8 mouse cellular contexts compared by ENCODE assay signal in genomic region chr17:34120180-34120723, GRCm38 (mm10). TPM values are rescaled to one million over a fixed set of nuclear protein-coding genes. Genes with fewer than 3 reads are reported as not detected.
DNase-seq lines count a peak whose midpoint lies in the region; ATAC-seq lines count a peak whose summit lies in the region.

No protein-coding gene starts in this region.

- H3K4me1 ChIP-seq in hindbrain, embryonic 15.5 days (replicated peaks): peaks cover 45% of the 10 kb centered on the region

- H3K9me3 ChIP-seq in hindbrain, embryonic 15.5 days: no peaks in the 10 kb centered on the region

- peak overlapping the region; percentile 70 for H3K4me3 ChIP-seq in hindbrain, embryonic 15.5 days

- H3K4me2 ChIP-seq in hindbrain, embryonic 15.5 days: peak overlapping the region; percentile 88

- under 1% methylated on average over 40 of the region's 42 CpGs for WGBS in hindbrain, embryonic 15.5 days

- peak; percentile 98 for DNase-seq in NIH3T3 (ENCODE audit: low read depth)
- DNase-seq in cerebellum, postnatal 14 days: peak; percentile 94 to 96
- peak; percentile 81 to 85 for DNase-seq in frontal cortex, postnatal 36 days (ENCODE audit: low spot score in 2 of 2)
- DNase-seq in left cerebral cortex, adult 8-10 months (ENCODE audit: low spot score in 2 of 2): peak; percentile 63 to 92
- DNase-seq in right cerebral cortex, postnatal 14 days: peak; percentile 91
- peak; percentile 91 for DNase-seq in urinary bladder, postnatal 14 days (ENCODE audit: low spot score)

- H3K27me3 ChIP-seq in hindbrain, embryonic 15.5 days: no peaks in the 10 kb centered on the region

- peaks cover 16% of the 10 kb centered on the region for H3K36me3 ChIP-seq in hindbrain, embryonic 15.5 days

- 0 out of 2 replicates have a peak, but pooled peaks have one; percentile 2 for ATAC-seq in hindbrain, embryonic 15.5 days (ENCODE audit: low FRiP score, low read depth)
- ATAC-seq in megakaryocyte, adult 5-6 weeks (ENCODE audit: poor library complexity, severe bottlenecking): 0 out of 2 replicates have a peak, but pooled peaks have one; percentile 2

- peak overlapping the region; percentile 93 for H3K9ac ChIP-seq in hindbrain, embryonic 15.5 days

- H3K27ac ChIP-seq in hindbrain, embryonic 15.5 days (replicated peaks): peak overlapping the region; percentile 100

RNA-seq across cellular contexts. Expression of gene H2-DMa, which starts 0.9 kb away (rescaled TPM):
- 19.4 and 19.8 TPM in 2 replicates for polyA plus RNA-seq in hindbrain, embryonic 15.5 days (2015; fragmentation: Nextera tagmentation; extraction: Ambion mirVana)
- 10 to 100 TPM; 20.7 to 35.3 (median 30.7) TPM for total RNA-seq in left cerebral cortex, adult 8-10 months (2022)
- total RNA-seq in megakaryocyte, adult 5-6 weeks (2015): 172 and 189 TPM in 2 replicates
- total RNA-seq in megakaryocyte, adult 5-6 weeks (2017): 145 and 152 TPM in 2 replicates

RNA-seq across cellular contexts. Expression of gene Brd2, which starts 2.2 kb away (rescaled TPM):
- 122 and 144 TPM in 2 replicates for polyA plus RNA-seq in hindbrain, embryonic 15.5 days (2015; fragmentation: Nextera tagmentation; extraction: Ambion mirVana)
- total RNA-seq in left cerebral cortex, adult 8-10 months (2022): 100 to 1,000 TPM; 181 to 210 (median 190) TPM
- 287 and 312 TPM in 2 replicates for total RNA-seq in megakaryocyte, adult 5-6 weeks (2015)
- total RNA-seq in megakaryocyte, adult 5-6 weeks (2017): 286 and 353 TPM in 2 replicates

RNA-seq across cellular contexts. Expression of gene H2-DMb2, which starts 22.9 kb away (rescaled TPM):
- polyA plus RNA-seq in hindbrain, embryonic 15.5 days (2015; fragmentation: Nextera tagmentation; extraction: Ambion mirVana): 0.20 and 0.38 TPM in 2 replicates
- total RNA-seq in left cerebral cortex, adult 8-10 months (2022): 1 to 10 TPM in 3 of 4 experiments, under 1 TPM in 1; 0.84 to 3.5 (median 2.0) TPM
- 8.9 and 9.6 TPM in 2 replicates for total RNA-seq in megakaryocyte, adult 5-6 weeks (2015)
- total RNA-seq in megakaryocyte, adult 5-6 weeks (2017): 12.4 and 18.3 TPM in 2 replicates

RNA-seq across cellular contexts. Expression of gene H2-Oa, which starts 28.1 kb away (rescaled TPM):
- polyA plus RNA-seq in hindbrain, embryonic 15.5 days (2015; fragmentation: Nextera tagmentation; extraction: Ambion mirVana): 0.14 TPM in 1 of 2 replicates, not detected in the other
- total RNA-seq in left cerebral cortex, adult 8-10 months (2022): 1 to 10 TPM in 2 of 4 experiments, under 1 TPM in 1, not detected in 1; 0.44 to 2.2 (median 1.7) TPM
- 10.0 and 10.8 TPM in 2 replicates for total RNA-seq in megakaryocyte, adult 5-6 weeks (2015)
- 3.7 and 6.9 TPM in 2 replicates for total RNA-seq in megakaryocyte, adult 5-6 weeks (2017)

RNA-seq across cellular contexts. Expression of gene H2-DMb1, which starts 32.6 kb away (rescaled TPM):
- polyA plus RNA-seq in hindbrain, embryonic 15.5 days (2015; fragmentation: Nextera tagmentation; extraction: Ambion mirVana): 0.79 and 1.1 TPM in 2 replicates
- 1 to 10 TPM; 2.2 to 7.1 (median 3.5) TPM for total RNA-seq in left cerebral cortex, adult 8-10 months (2022)
- total RNA-seq in megakaryocyte, adult 5-6 weeks (2015): 105 and 109 TPM in 2 replicates
- 110 and 132 TPM in 2 replicates for total RNA-seq in megakaryocyte, adult 5-6 weeks (2017)

Comparison
In these comparisons a context has a peak if more than half of its experiments do, and no peak if none do; other contexts are left out.
1. Peak in every context shown above with its lines: DNase-seq, ATAC-seq, H3K4me3 ChIP-seq and H3K27ac ChIP-seq.
2. RNA of gene H2-DMa, which starts 0.9 kb away (total RNA-seq): 145 to 189 TPM in megakaryocyte, adult 5-6 weeks; 20.7 to 35.3 TPM in left cerebral cortex, adult 8-10 months; every median in the first group is over 4 times any median in the second.